Mouse (Mus musculus): Measurements from ENCODE around the gene Spata21. TPM values are rescaled to one million over a fixed set of nuclear protein-coding genes. Genes with fewer than 3 reads are reported as not detected.
A peak's percentile ranks its signal among the peaks of the same experiment; 100 is the strongest.

Gene Spata21
- polyA plus RNA-seq, 1 experiment from 2014 or later: 0.55 TPM

DNA sequence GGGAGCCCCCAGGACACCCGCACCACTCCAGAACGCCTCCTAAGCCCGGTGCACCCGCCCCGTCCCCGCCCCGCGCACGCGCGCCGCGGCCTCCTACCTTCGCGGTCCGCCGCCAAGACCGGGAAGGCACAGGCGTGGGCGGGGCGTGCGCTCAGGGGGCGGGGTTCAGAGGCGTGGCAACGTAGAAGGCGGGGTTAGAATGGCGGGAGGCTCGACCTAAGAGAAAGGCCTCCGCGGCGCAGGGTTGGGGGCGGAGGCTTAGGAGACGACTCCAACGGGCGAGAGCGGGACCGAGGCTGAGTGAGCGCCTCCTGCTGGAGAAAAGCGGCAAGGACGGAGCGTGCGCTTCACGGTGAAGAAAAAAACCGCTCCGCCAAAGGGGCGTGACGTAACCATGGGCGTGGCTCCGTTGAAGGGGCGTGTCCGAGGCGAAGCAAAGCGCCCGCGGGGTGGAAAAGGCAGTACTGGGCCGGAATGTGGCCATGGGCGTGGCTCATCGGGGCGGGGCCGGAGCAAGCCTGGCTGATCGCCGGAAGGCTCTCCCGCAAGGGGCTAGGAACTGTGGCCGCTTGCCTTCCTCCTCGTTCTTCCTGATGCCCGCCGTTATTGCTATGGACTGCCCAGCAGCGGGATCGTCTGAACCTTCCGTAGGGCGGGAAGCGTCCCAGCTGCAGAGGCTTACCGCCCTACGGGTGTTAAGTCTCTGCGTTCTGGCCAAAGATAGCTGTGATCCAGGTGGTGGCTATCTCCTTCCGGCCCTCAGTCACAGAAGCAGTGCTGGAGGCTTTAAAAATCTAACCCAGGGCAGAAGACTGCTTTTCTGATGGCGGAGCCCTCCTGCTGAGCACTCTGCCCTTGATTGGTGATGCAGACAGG is 27.5 kb upstream of the Spata21 start, which contains the start of gene Crocc:
Crocc (minus strand) TSS at position 125 of the 876 bp plus-strand sequence.
- TF ChIP-seq CTCF (IDR thresholded peaks at IDR 0.05; ENCODE audit: low read depth): peak; percentile 99
- Histone ChIP-seq H3K9ac (ENCODE audit: low read depth, low read length) (peak within 1 kb of the TSS; percentile 81), H3K27ac (peak within 1 kb of the TSS; percentile 92), H3K4me1 (replicated peaks; ENCODE audit: insufficient read depth, low read length) (peaks cover 17% of the 10 kb centered on the region), H3K4me2 (ENCODE audit: low read length) (peak within 1 kb of the TSS; percentile 83), H3K9me3 (replicated peaks; ENCODE audit: low read length) (no peaks in the 10 kb centered on the region), H3K36me3 (ENCODE audit: insufficient read depth, low read length) (0 out of 2 replicates have a peak, but pooled peaks cover 8% of the 10 kb centered on the region), H3K27me3 (ENCODE audit: insufficient read depth, low read length) (no peaks in the 10 kb centered on the region), H3K4me3 (replicated peaks; ENCODE audit: low read depth, low read length) (peak within 1 kb of the TSS; percentile 62)
- ATAC-seq (replicated peaks; ENCODE audit: low FRiP score, low read depth) (peak; percentile 95), DNase-seq (ENCODE audit: low spot score) (peak; percentile 99)
- under 1% methylated on average over 77 of the region's 77 CpGs for WGBS

DNA sequence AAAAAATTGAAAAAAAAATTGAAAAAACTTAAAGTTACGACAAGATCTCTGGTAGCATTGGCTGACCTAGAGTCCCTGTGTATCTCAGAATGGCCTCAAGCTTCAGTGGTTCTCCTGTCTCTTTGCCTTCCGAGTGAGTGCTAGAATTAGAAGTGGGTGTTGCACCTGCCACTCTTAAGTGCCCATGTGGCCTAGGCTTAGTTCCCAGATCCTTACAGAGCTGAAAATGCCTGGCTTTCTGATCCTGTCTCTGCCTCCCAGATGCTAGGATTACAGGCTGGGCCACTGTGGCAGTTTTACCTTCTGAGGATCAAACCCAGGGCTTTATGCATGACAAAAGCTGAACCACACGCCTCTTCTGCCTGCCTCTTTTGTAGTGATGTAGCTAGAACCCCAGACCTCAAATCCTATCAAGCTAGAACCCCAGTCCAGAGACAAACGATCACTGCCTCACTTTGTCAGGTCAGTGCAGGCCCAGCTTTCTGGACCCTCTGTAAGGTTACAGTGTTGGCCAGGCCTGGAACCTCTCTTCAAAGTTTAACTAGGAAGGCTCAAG is 24.0 kb upstream of the Spata21 start:
- no peak for TF ChIP-seq CTCF (IDR thresholded peaks at IDR 0.05; ENCODE audit: low read depth)
- Histone ChIP-seq H3K36me3 (ENCODE audit: insufficient read depth, low read length) (peaks cover 37% of the 10 kb centered on the region), H3K27ac (no peak overlapping the region), H3K4me2 (ENCODE audit: low read length) (no peak overlapping the region), H3K4me3 (replicated peaks; ENCODE audit: low read depth, low read length) (no peak overlapping the region), H3K9me3 (replicated peaks; ENCODE audit: low read length) (no peaks in the 10 kb centered on the region), H3K4me1 (replicated peaks; ENCODE audit: insufficient read depth, low read length) (peaks cover 11% of the 10 kb centered on the region), H3K27me3 (ENCODE audit: insufficient read depth, low read length) (no peaks in the 10 kb centered on the region), H3K9ac (ENCODE audit: low read depth, low read length) (no peak overlapping the region)
- ATAC-seq (replicated peaks; ENCODE audit: low FRiP score, low read depth): no peak
- WGBS: 88% methylated on average over 4 of the region's 4 CpGs
- DNase-seq (ENCODE audit: low spot score): no peak

DNA sequence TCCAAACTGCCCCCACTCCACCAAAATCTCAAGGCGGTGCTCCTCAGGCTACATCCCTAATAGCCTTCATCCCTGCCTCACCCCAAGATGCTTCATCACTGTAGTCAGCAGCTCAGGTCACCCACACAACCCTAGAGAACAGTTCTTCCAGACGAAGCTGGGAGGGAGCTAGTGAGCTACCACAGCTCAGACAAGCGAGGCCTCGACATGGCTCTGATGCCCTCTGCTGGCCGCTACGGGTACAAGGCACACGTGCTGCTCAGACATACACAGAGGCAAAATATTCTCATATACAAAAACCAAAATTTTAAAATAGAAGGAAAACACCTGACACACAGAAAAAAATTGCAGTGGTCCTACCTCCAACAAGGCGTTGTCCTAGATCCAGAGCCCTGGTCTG is 23.0 kb upstream of the Spata21 start:
- 8% methylated on average over 8 of the region's 8 CpGs for WGBS
- Histone ChIP-seq H3K36me3 (ENCODE audit: insufficient read depth, low read length) (peaks cover 42% of the 10 kb centered on the region), H3K9ac (ENCODE audit: low read depth, low read length) (no peak overlapping the region), H3K4me2 (ENCODE audit: low read length) (no peak overlapping the region), H3K27ac (no peak overlapping the region), H3K9me3 (replicated peaks; ENCODE audit: low read length) (no peaks in the 10 kb centered on the region), H3K4me1 (replicated peaks; ENCODE audit: insufficient read depth, low read length) (0 out of 2 replicates have a peak, but pooled peaks cover 2% of the 10 kb centered on the region), H3K27me3 (ENCODE audit: insufficient read depth, low read length) (no peaks in the 10 kb centered on the region), H3K4me3 (replicated peaks; ENCODE audit: low read depth, low read length) (no peak overlapping the region)
- TF ChIP-seq CTCF (IDR thresholded peaks at IDR 0.05; ENCODE audit: low read depth): peak; percentile 99
- ATAC-seq (replicated peaks; ENCODE audit: low FRiP score, low read depth) (0 out of 2 replicates have a peak, but pooled peaks have one; percentile 6), DNase-seq (ENCODE audit: low spot score) (peak; percentile 95)

DNA sequence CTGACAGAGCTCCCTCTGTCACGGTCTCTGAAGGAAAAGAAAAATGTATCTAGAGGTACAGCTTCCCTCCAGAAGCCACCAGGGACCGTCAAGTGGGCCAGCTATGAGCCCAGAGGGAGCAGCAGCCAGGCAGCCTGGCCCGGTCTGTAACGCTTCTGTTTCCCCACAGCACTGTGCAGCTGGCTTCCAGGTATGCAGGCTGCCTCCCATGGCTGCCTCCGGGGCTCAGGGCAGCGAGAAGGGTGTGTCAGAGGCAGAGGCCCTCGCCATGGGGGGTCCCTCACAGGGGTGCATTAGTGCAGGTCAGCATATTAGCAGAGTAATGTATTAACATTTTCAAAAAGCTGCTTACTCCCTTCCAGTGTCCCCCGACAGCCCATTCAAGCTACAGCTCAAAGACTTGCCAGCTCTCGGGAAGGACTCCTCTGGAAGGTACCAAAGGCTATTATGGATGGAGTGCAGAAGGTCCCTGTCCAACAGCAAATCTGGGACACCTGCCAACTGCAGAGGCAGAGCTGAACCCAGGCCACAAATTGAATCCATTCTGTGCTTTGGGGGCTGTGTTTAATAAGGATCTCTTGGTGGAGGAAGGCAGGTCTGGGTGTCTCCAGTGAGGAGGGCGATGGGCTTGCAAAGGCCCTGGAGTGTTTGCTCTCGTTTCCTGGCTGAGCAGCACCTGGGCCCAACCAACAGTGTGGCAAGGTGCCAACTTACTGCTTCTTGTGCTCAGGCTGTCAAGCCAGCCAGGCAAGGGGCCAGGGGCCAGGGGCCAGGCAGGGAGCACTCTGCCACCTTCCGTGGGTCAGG is 21.2 kb upstream of the Spata21 start:
- H3K27ac ChIP-seq: 0 out of 2 replicates have a peak overlapping the region, but pooled peaks have one; percentile 3

DNA sequence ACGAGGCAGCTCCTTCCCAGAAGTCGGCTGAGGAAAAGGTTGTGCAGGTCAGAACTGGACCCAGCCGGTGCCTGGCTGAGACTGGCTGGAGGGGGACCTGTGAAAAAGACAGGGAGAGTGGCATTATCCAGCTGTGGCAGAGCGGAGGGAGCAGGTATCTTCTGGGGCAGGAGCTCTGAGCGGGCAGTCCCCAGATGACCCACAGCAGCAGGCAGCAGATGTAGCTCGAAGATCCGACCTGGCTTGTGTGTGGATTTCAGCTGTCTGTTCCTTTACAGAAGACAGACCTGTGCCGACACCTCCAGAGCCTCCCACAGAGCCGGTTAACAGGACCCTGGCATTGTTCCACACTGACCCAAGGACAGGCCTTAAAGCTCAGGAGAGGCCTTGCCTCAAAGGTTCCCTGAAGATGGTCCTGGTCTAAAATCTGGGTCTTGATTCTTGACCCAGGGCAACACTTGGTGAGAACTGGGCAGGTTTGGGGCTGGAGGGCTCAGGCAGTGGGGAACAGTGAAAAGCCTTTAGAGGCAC is 20.6 kb upstream of the Spata21 start:
- DNase-seq (ENCODE audit: low spot score) (no peak), ATAC-seq (replicated peaks; ENCODE audit: low FRiP score, low read depth) (no peak)
- Histone ChIP-seq H3K4me1 (replicated peaks; ENCODE audit: insufficient read depth, low read length) (no peaks in the 10 kb centered on the region), H3K36me3 (ENCODE audit: insufficient read depth, low read length) (peaks cover 63% of the 10 kb centered on the region), H3K9ac (ENCODE audit: low read depth, low read length) (no peak overlapping the region), H3K4me2 (ENCODE audit: low read length) (no peak overlapping the region), H3K27me3 (ENCODE audit: insufficient read depth, low read length) (no peaks in the 10 kb centered on the region), H3K9me3 (replicated peaks; ENCODE audit: low read length) (no peaks in the 10 kb centered on the region), H3K27ac (0 out of 2 replicates have a peak overlapping the region, but pooled peaks have one; percentile 3), H3K4me3 (replicated peaks; ENCODE audit: low read depth, low read length) (no peak overlapping the region)
- 73% methylated on average over 9 of the region's 9 CpGs for WGBS
- no peak for TF ChIP-seq CTCF (IDR thresholded peaks at IDR 0.05; ENCODE audit: low read depth)

More for the DNA sequence above, 21.2 kb upstream of the Spata21 start:
- Histone ChIP-seq H3K27me3 (ENCODE audit: insufficient read depth, low read length) (no peaks in the 10 kb centered on the region), H3K9me3 (replicated peaks; ENCODE audit: low read length) (no peaks in the 10 kb centered on the region), H3K9ac (ENCODE audit: low read depth, low read length) (no peak overlapping the region), H3K4me3 (replicated peaks; ENCODE audit: low read depth, low read length) (no peak overlapping the region), H3K4me2 (ENCODE audit: low read length) (no peak overlapping the region), H3K36me3 (ENCODE audit: insufficient read depth, low read length) (peaks cover 57% of the 10 kb centered on the region), H3K4me1 (replicated peaks; ENCODE audit: insufficient read depth, low read length) (no peaks in the 10 kb centered on the region)
- DNase-seq (ENCODE audit: low spot score): no peak
- TF ChIP-seq CTCF (IDR thresholded peaks at IDR 0.05; ENCODE audit: low read depth): no peak
- no peak; the same call in 1 of the 2 replicates for ATAC-seq (replicated peaks; ENCODE audit: low FRiP score, low read depth)
- WGBS: 72% methylated on average over 12 of the region's 12 CpGs
